Mouse (Mus musculus): Measurements from ENCODE around the gene Zfp46. TPM values are rescaled to one million over a fixed set of nuclear protein-coding genes. Genes with fewer than 3 reads are reported as not detected.

Gene Zfp46
- polyA plus RNA-seq, 1 experiment: 6.0 TPM

DNA sequence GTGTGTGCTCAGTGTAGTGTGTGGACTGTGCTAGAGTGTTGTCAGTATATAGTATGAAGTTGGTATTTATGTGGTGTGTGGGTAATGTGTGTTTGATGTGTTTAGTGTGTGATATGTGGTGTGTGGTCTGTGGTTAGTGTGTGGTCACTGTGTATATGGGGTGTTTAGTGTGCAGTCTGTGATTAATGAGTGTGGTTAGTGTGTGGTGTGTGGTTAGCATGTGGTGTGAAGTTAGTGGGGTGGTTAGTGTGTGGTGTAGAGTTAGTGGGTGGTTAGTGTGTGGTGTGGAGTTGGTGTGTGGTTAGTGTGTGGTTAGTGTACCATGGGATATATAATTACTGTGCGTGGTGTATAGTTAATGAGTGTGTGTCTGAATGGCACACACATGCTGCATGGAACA, 15.6 kb upstream of the Zfp46 start:
- Histone ChIP-seq H3K4me3 (ENCODE audit: low read depth, low read length) (no peak overlapping the region), H3K9ac (ENCODE audit: low read depth, poor library complexity, severe bottlenecking) (no peak overlapping the region), H3K9me3 (replicated peaks; ENCODE audit: control insufficient read depth, insufficient read depth, low read length, poor library complexity, severe bottlenecking) (0 out of 2 replicates have a peak, but pooled peaks cover 5% of the 10 kb centered on the region), H3K36me3 (ENCODE audit: control insufficient read depth, insufficient read depth, low read length, poor library complexity, severe bottlenecking) (no peaks in the 10 kb centered on the region), H3K27ac (ENCODE audit: insufficient read depth, low read length) (no peak overlapping the region), H3K27me3 (ENCODE audit: control insufficient read depth, insufficient read depth, low read length, poor library complexity, severe bottlenecking) (no peaks in the 10 kb centered on the region), H3K4me1 (ENCODE audit: control insufficient read depth, insufficient read depth, low read length) (no peaks in the 10 kb centered on the region)
- TF ChIP-seq CTCF (IDR thresholded peaks at IDR 0.05; ENCODE audit: low read depth, low read length) (no peak), EP300 (IDR thresholded peaks at IDR 0.05; ENCODE audit: insufficient read depth, low read depth, low read length) (no peak), POLR2A (IDR thresholded peaks at IDR 0.05; ENCODE audit: insufficient read depth, low read length) (no peak)

DNA sequence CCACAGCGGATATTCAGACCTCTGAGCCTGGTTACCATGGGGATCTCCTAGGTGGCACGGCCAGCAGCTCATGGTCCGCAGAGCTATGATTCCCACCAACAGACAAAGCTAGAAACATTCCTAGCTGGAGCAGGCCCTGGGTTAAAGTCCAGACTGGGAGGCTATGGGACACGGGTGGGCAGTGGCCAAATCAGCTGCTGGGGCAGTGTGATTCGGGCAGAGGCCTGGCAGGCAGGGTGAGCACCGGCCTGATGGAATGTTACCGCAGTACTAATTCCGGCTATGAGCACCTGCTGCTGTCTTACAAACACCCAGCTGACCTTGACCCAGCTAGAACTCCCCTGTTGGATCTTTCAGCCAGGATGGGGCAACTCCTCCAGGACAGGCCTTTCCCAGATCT, 13.8 kb upstream of the Zfp46 start:
- no peaks in the 10 kb centered on the region for H3K27me3 ChIP-seq (ENCODE audit: control insufficient read depth, insufficient read depth, low read length, poor library complexity, severe bottlenecking)
- 0 out of 2 replicates have a peak, but pooled peaks cover 9% of the 10 kb centered on the region for H3K9me3 ChIP-seq (replicated peaks; ENCODE audit: control insufficient read depth, insufficient read depth, low read length, poor library complexity, severe bottlenecking)
- H3K27ac ChIP-seq (ENCODE audit: insufficient read depth, low read length): no peak overlapping the region
- no peak overlapping the region for H3K4me3 ChIP-seq (ENCODE audit: low read depth, low read length)
- no peak for TF ChIP-seq EP300 (IDR thresholded peaks at IDR 0.05; ENCODE audit: insufficient read depth, low read depth, low read length)
- TF ChIP-seq POLR2A (IDR thresholded peaks at IDR 0.05; ENCODE audit: insufficient read depth, low read length): no peak
- no peak for TF ChIP-seq CTCF (IDR thresholded peaks at IDR 0.05; ENCODE audit: low read depth, low read length)
- no peaks in the 10 kb centered on the region for H3K4me1 ChIP-seq (ENCODE audit: control insufficient read depth, insufficient read depth, low read length)
- no peak overlapping the region for H3K9ac ChIP-seq (ENCODE audit: low read depth, poor library complexity, severe bottlenecking)
- no peaks in the 10 kb centered on the region for H3K36me3 ChIP-seq (ENCODE audit: control insufficient read depth, insufficient read depth, low read length, poor library complexity, severe bottlenecking)

DNA sequence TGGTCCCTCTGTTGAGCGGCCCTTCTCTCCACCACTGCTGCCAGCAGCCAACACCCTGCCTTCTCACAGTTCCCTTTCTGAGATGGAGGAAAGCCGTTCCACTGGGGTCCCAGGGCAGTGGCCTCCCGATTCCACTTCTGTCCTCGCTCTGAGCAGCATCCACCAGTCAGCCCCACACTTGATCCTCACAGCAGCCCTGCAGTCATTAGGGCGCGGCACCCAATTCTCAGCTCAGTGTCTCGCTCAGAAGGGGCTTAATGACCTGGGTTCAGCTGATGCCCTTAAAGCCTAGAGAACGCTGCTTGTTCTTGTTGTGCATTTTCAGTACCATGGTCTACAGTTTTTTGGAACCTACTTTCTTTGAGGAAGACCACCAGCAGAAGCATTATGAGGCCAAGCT, 3.4 kb upstream of the Zfp46 start:
- H3K4me3 ChIP-seq (ENCODE audit: low read depth, low read length): no peak overlapping the region
- H3K4me1 ChIP-seq (ENCODE audit: control insufficient read depth, insufficient read depth, low read length): no peaks in the 10 kb centered on the region
- no peak for TF ChIP-seq CTCF (IDR thresholded peaks at IDR 0.05; ENCODE audit: low read depth, low read length)
- TF ChIP-seq POLR2A (IDR thresholded peaks at IDR 0.05; ENCODE audit: insufficient read depth, low read length): no peak
- no peak for TF ChIP-seq EP300 (IDR thresholded peaks at IDR 0.05; ENCODE audit: insufficient read depth, low read depth, low read length)
- H3K27ac ChIP-seq (ENCODE audit: insufficient read depth, low read length): no peak overlapping the region
- no peaks in the 10 kb centered on the region for H3K9me3 ChIP-seq (replicated peaks; ENCODE audit: control insufficient read depth, insufficient read depth, low read length, poor library complexity, severe bottlenecking)
- H3K9ac ChIP-seq (ENCODE audit: low read depth, poor library complexity, severe bottlenecking): no peak overlapping the region
- no peaks in the 10 kb centered on the region for H3K36me3 ChIP-seq (ENCODE audit: control insufficient read depth, insufficient read depth, low read length, poor library complexity, severe bottlenecking)
- H3K27me3 ChIP-seq (ENCODE audit: control insufficient read depth, insufficient read depth, low read length, poor library complexity, severe bottlenecking): no peaks in the 10 kb centered on the region

DNA sequence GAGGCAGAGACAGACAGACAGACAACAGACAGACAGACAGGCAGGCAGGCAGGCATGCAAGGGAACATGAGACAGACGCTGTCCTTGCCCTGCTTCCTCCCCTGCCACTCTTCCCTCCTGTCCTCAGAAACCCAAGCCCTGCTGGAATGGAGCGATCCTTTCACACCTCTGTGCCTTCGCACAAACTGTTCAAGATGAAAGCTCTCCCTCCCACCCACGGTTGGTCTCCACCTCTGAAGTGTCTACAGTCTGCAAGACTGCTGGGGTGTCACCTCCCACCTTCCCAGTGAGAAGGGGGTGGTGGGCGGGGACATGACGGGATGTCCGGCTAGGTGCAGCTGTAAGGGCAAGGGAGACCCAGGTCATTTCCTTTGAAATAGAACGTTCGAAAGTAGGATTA, 2.9 kb upstream of the Zfp46 start:
- no peak overlapping the region for H3K27ac ChIP-seq (ENCODE audit: insufficient read depth, low read length)
- TF ChIP-seq CTCF (IDR thresholded peaks at IDR 0.05; ENCODE audit: low read depth, low read length) (no peak), POLR2A (IDR thresholded peaks at IDR 0.05; ENCODE audit: insufficient read depth, low read length) (no peak), EP300 (IDR thresholded peaks at IDR 0.05; ENCODE audit: insufficient read depth, low read depth, low read length) (no peak)
- H3K27me3 ChIP-seq (ENCODE audit: control insufficient read depth, insufficient read depth, low read length, poor library complexity, severe bottlenecking): no peaks in the 10 kb centered on the region
- H3K36me3 ChIP-seq (ENCODE audit: control insufficient read depth, insufficient read depth, low read length, poor library complexity, severe bottlenecking): no peaks in the 10 kb centered on the region
- no peak overlapping the region for H3K4me3 ChIP-seq (ENCODE audit: low read depth, low read length)
- no peaks in the 10 kb centered on the region for H3K4me1 ChIP-seq (ENCODE audit: control insufficient read depth, insufficient read depth, low read length)
- no peak overlapping the region for H3K9ac ChIP-seq (ENCODE audit: low read depth, poor library complexity, severe bottlenecking)
- H3K9me3 ChIP-seq (replicated peaks; ENCODE audit: control insufficient read depth, insufficient read depth, low read length, poor library complexity, severe bottlenecking): no peaks in the 10 kb centered on the region

DNA sequence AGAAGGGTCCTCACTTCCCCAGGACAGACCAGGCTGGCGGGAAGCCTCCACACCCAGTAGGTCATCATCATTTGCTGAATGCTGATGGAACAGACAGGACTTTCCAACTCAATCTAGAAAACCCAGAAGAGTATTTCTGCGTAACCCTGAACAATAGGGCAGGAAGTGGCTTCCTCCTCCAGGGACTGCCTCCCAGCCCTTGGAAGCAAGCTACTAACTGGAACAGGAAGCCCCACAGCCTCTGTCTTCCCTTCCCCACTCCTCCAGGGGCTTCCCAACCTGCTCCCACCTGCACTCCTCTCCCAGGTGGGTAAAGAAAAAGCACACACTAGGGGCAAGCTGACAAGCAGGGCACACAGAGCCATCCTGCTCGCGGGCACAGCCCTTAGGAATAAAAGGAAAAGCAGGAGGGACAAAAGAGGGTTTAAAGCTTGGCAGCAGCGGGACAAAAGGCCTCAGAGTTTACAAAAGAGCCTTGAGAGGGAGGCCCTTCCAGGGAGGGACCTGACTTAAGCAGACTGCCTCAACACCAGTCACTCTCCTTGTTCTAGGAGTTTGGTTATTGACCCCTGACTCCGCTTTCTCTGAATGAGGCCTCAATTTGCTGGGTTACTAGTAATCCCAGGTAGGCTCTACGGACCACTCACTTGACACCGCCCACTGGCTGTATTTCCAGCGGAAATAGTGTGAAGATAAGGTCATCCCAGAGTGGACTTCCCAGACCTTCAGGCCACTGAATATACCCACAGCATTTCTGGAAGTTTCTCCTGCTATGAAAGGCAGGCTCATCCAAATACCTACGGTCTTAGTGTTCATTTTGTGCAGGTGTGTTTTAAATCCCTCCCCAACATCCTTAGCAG, 1.6 kb upstream of the Zfp46 start:
- Histone ChIP-seq H3K4me1 (ENCODE audit: control insufficient read depth, insufficient read depth, low read length) (no peaks in the 10 kb centered on the region), H3K27ac (ENCODE audit: insufficient read depth, low read length) (no peak overlapping the region), H3K36me3 (ENCODE audit: control insufficient read depth, insufficient read depth, low read length, poor library complexity, severe bottlenecking) (no peaks in the 10 kb centered on the region), H3K27me3 (ENCODE audit: control insufficient read depth, insufficient read depth, low read length, poor library complexity, severe bottlenecking) (no peaks in the 10 kb centered on the region), H3K9ac (ENCODE audit: low read depth, poor library complexity, severe bottlenecking) (no peak overlapping the region), H3K4me3 (ENCODE audit: low read depth, low read length) (no peak overlapping the region), H3K9me3 (replicated peaks; ENCODE audit: control insufficient read depth, insufficient read depth, low read length, poor library complexity, severe bottlenecking) (no peaks in the 10 kb centered on the region)
- TF ChIP-seq POLR2A (IDR thresholded peaks at IDR 0.05; ENCODE audit: insufficient read depth, low read length): no peak
- no peak for TF ChIP-seq CTCF (IDR thresholded peaks at IDR 0.05; ENCODE audit: low read depth, low read length)
- TF ChIP-seq EP300 (IDR thresholded peaks at IDR 0.05; ENCODE audit: insufficient read depth, low read depth, low read length): no peak

DNA sequence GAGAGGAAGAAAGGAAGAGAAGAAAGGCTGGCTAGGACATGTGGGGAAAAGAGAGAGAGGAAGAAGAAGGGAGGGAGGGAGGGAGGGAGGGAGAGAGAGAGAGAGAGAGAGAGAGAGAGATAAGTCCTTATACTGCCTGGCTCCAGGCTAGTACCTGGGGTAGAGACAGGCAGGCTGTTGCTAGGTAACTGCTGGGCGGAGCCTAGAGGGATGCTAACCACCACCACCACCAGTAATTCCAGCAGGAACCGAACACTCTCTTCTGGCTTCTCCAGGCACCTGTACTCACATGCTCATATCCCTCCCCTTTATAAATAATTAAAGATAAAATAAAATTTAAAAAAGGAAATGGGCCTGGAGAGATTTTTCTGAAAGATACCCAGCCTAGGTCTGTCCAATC, 700 bp upstream of the Zfp46 start:
- Histone ChIP-seq H3K4me1 (ENCODE audit: control insufficient read depth, insufficient read depth, low read length) (no peaks in the 10 kb centered on the region), H3K27ac (ENCODE audit: insufficient read depth, low read length) (no peak overlapping the region), H3K9ac (ENCODE audit: low read depth, poor library complexity, severe bottlenecking) (no peak overlapping the region), H3K36me3 (ENCODE audit: control insufficient read depth, insufficient read depth, low read length, poor library complexity, severe bottlenecking) (no peaks in the 10 kb centered on the region), H3K4me3 (ENCODE audit: low read depth, low read length) (no peak overlapping the region), H3K9me3 (replicated peaks; ENCODE audit: control insufficient read depth, insufficient read depth, low read length, poor library complexity, severe bottlenecking) (no peaks in the 10 kb centered on the region), H3K27me3 (ENCODE audit: control insufficient read depth, insufficient read depth, low read length, poor library complexity, severe bottlenecking) (no peaks in the 10 kb centered on the region)
- TF ChIP-seq EP300 (IDR thresholded peaks at IDR 0.05; ENCODE audit: insufficient read depth, low read depth, low read length): no peak
- TF ChIP-seq POLR2A (IDR thresholded peaks at IDR 0.05; ENCODE audit: insufficient read depth, low read length): no peak
- no peak for TF ChIP-seq CTCF (IDR thresholded peaks at IDR 0.05; ENCODE audit: low read depth, low read length)
